Comparison of ENCODE assay signal across 14 mouse cellular contexts in genomic region chr15:30406254-30406653, GRCm38 (mm10).
A peak's percentile ranks its signal among the peaks of the same experiment; 100 is the strongest.
DNase-seq lines count a peak whose midpoint lies in the region; ATAC-seq lines count a peak whose summit lies in the region.
"Had no signal": no experiment of that assay in that cellular context is flagged by ENCODE, and none has a peak within 500 bp of the region (broad histone marks: within the 10 kb centered on the region; RNA-seq: fewer than 3 reads in every experiment).

No protein-coding gene starts in this region.

- 3% methylated on average over 1 of the region's 1 CpGs for WGBS in heart, embryonic 10.5 days
- 16% methylated on average over 1 of the region's 1 CpGs for WGBS in neural tube, embryonic 15.5 days
- WGBS in heart, embryonic 12.5 days: 0% methylated on average over 1 of the region's 1 CpGs

- H3K4me3 ChIP-seq in heart, embryonic 10.5 days: no peak overlapping the region
- H3K4me3 ChIP-seq in neural tube, embryonic 15.5 days (replicated peaks): no peak overlapping the region
- no peak overlapping the region for H3K4me3 ChIP-seq in heart, embryonic 12.5 days
- H3K4me3 ChIP-seq: hindbrain, embryonic 15.5 days; kidney, embryonic 15.5 days had no signal

- ATAC-seq in neural tube, embryonic 15.5 days (ENCODE audit: low FRiP score): no peak
- no peak for ATAC-seq in heart, embryonic 12.5 days (ENCODE audit: insufficient number of reproducible peaks, low FRiP score)

- no peaks in the 10 kb centered on the region for H3K4me1 ChIP-seq in heart, embryonic 10.5 days
- no peaks in the 10 kb centered on the region for H3K4me1 ChIP-seq in neural tube, embryonic 15.5 days
- H3K4me1 ChIP-seq in heart, embryonic 12.5 days (replicated peaks): no peaks in the 10 kb centered on the region
- H3K4me1 ChIP-seq: hindbrain, embryonic 15.5 days; kidney, embryonic 15.5 days had no signal

- peak; percentile 16 for DNase-seq in heart, postnatal 4 days
- no peak for DNase-seq in heart, embryonic 10.5 days (ENCODE audit: low spot score)
- DNase-seq in neural tube, embryonic 10.5 days (ENCODE audit: extremely low spot score, low spot score): peak; percentile 23
- peak; percentile 39 for DNase-seq in embryo, embryonic 9.5 days (ENCODE audit: extremely low spot score)
- DNase-seq in yolk sac, embryonic 10.5 days (ENCODE audit: low spot score): peak; percentile 13
- DNase-seq in frontal cortex, postnatal 10 days (ENCODE audit: low spot score in 2 of 2): no peak
- DNase-seq: cerebellum, adult 9-11 months; spleen, adult 18-20 months had no signal

- no peak overlapping the region for H3K4me2 ChIP-seq in neural tube, embryonic 15.5 days
- no peak overlapping the region for H3K4me2 ChIP-seq in heart, embryonic 12.5 days
- H3K4me2 ChIP-seq: heart, embryonic 11.5 days; hindbrain, embryonic 15.5 days; kidney, embryonic 15.5 days had no signal

- no peak overlapping the region for H3K27ac ChIP-seq in heart, embryonic 10.5 days
- H3K27ac ChIP-seq in neural tube, embryonic 15.5 days (replicated peaks): no peak overlapping the region
- no peak overlapping the region for H3K27ac ChIP-seq in heart, embryonic 12.5 days (ENCODE audit: poor library complexity, severe bottlenecking)
- H3K27ac ChIP-seq: hindbrain, embryonic 15.5 days; kidney, embryonic 15.5 days; macrophage had no signal

- H3K9ac ChIP-seq in neural tube, embryonic 15.5 days (replicated peaks): no peak overlapping the region
- H3K9ac ChIP-seq in heart, embryonic 12.5 days: no peak overlapping the region
- H3K9ac ChIP-seq: hindbrain, embryonic 15.5 days; kidney, embryonic 15.5 days had no signal

- no peaks in the 10 kb centered on the region for H3K27me3 ChIP-seq in heart, embryonic 10.5 days (ENCODE audit: insufficient read depth, poor library complexity, severe bottlenecking)
- no peaks in the 10 kb centered on the region for H3K27me3 ChIP-seq in neural tube, embryonic 15.5 days (replicated peaks)
- H3K27me3 ChIP-seq in heart, embryonic 12.5 days (replicated peaks): no peaks in the 10 kb centered on the region
- H3K27me3 ChIP-seq: hindbrain, embryonic 15.5 days; kidney, embryonic 15.5 days had no signal

- no peaks in the 10 kb centered on the region for H3K9me3 ChIP-seq in heart, embryonic 10.5 days
- no peaks in the 10 kb centered on the region for H3K9me3 ChIP-seq in neural tube, embryonic 15.5 days (replicated peaks)
- no peaks in the 10 kb centered on the region for H3K9me3 ChIP-seq in heart, embryonic 12.5 days (replicated peaks)
- H3K9me3 ChIP-seq: hindbrain, embryonic 15.5 days; kidney, embryonic 15.5 days had no signal

- H3K36me3 ChIP-seq in heart, embryonic 10.5 days: no peaks in the 10 kb centered on the region
- H3K36me3 ChIP-seq in neural tube, embryonic 15.5 days: no peaks in the 10 kb centered on the region
- no peaks in the 10 kb centered on the region for H3K36me3 ChIP-seq in heart, embryonic 12.5 days
- H3K36me3 ChIP-seq: hindbrain, embryonic 15.5 days; kidney, embryonic 15.5 days had no signal

Comparison
In these comparisons a context has a peak if more than half of its experiments do, and no peak if none do; other contexts are left out.
1. DNase-seq: peak in heart, postnatal 4 days (single experiment), neural tube, embryonic 10.5 days (single experiment), embryo, embryonic 9.5 days (single experiment) and yolk sac, embryonic 10.5 days (single experiment); none in heart, embryonic 10.5 days (single experiment) and frontal cortex, postnatal 10 days (0 of 2).